Mouse (Mus musculus) erythroblast, embryonic 14.5 days (primary cell): ENCODE measurements around the gene Frmd4a. TPM values are rescaled to one million over a fixed set of nuclear protein-coding genes. Genes with fewer than 3 reads are reported as not detected.

ENCODE experiments used
- H3K27me3 ChIP-seq: 2 replicates; pipeline ENCODE4 v1.6.1; 2012; ENCODE audit warnings: inconsistent platforms; ENCODE audit not compliant: control insufficient read depth
- H3K36me3 ChIP-seq: 2 replicates; pipeline ENCODE4 v1.6.1; 2012; ENCODE audit warnings: mild to moderate bottlenecking, inconsistent platforms; ENCODE audit not compliant: control insufficient read depth
- H3K4me1 ChIP-seq: 2 replicates; pipeline ENCODE4 v1.6.1; 2012; ENCODE audit warnings: inconsistent platforms; ENCODE audit not compliant: control insufficient read depth
- H3K4me3 ChIP-seq: replicated peaks from 2 replicates; pipeline ENCODE3; 2012; ENCODE audit warnings: moderate library complexity, mild to moderate bottlenecking, inconsistent platforms
- H3K9me3 ChIP-seq: 2 replicates; pipeline ENCODE4 v1.6.1; 2012; ENCODE audit warnings: low read length, inconsistent platforms, mixed read lengths; ENCODE audit not compliant: control insufficient read depth
- GATA1 ChIP-seq: IDR thresholded peaks from 2 replicates; pipeline ENCODE4 v1.6.1; 2012; ENCODE audit warnings: low read length, inconsistent platforms, mixed read lengths
- TAL1 ChIP-seq: IDR thresholded peaks from 3 replicates; pipeline ENCODE4 v1.6.1; 2012; ENCODE audit warnings: low read length, inconsistent platforms, mixed read lengths
- polyA plus RNA-seq: library from polyadenylated mRNA; stranded (reverse); fragments of >175 nt; gene quantifications from 2 replicates; pipeline ENCODE4 v1.2.3, GENCODE M21; 2012

Frmd4a gene
- polyA plus RNA-seq, 1 experiment = 5.0 TPM

DNA sequence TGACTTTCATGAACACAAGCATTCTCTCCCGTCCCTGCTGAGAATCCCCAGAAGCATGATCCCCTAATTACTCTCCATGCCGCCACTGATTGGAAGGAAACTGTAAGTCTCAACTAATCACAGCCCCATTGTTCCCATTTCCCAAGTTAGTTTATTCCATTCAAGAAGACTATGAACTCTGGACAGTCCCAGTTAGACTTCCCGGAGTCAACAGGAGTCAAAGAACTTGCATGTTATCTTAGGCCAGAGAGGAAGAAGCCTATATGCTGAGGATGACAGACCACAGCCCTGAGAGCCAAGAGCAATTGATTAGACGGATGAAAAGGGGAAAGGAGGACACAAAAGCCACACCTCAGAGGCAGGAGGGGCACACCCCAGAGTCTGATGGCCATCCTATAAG is 458.5 kb downstream of the Frmd4a start:
- Histone ChIP-seq H3K9me3 (no peaks in the 10 kb centered on the region), H3K27me3 (no peaks in the 10 kb centered on the region), H3K36me3 (no peaks in the 10 kb centered on the region), H3K4me1 (no peaks in the 10 kb centered on the region), H3K4me3 (no peak overlapping the region)
- TF ChIP-seq TAL1 (no peak), GATA1 (no peak)

GRCm38 (mm10) chr2:4476608-4477007 is 459.1 kb downstream of the Frmd4a start:
- Histone ChIP-seq H3K36me3 (no peaks in the 10 kb centered on the region), H3K4me1 (no peaks in the 10 kb centered on the region), H3K9me3 (no peaks in the 10 kb centered on the region), H3K4me3 (no peak overlapping the region), H3K27me3 (no peaks in the 10 kb centered on the region)
- TF ChIP-seq TAL1 (no peak), GATA1 (no peak)

DNA sequence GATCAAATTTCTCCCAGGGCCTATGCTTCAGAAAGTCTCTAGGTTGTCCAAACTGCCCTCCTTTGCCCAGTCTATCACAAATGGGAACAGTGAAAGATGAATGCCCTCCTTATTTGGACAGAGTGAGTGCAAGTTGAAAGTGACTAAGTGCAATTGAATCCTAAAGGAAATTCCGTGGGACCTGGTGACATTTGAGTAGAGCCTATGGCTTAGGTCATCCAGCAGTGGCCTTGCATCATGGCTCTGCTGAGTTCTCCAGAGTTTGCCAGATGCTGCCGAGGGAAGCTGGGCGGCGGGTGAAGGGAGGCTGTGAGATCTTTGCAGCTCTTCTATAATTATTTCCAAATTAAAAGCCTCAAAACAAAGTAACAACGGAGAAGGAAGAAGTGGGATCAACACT is 459.8 kb downstream of the Frmd4a start:
- TF ChIP-seq GATA1 (no peak), TAL1 (no peak)
- H3K9me3 ChIP-seq = no peaks in the 10 kb centered on the region
- H3K36me3 ChIP-seq = no peaks in the 10 kb centered on the region
- H3K4me3 ChIP-seq = no peak overlapping the region
- H3K4me1 ChIP-seq = no peaks in the 10 kb centered on the region
- no peaks in the 10 kb centered on the region for H3K27me3 ChIP-seq

DNA sequence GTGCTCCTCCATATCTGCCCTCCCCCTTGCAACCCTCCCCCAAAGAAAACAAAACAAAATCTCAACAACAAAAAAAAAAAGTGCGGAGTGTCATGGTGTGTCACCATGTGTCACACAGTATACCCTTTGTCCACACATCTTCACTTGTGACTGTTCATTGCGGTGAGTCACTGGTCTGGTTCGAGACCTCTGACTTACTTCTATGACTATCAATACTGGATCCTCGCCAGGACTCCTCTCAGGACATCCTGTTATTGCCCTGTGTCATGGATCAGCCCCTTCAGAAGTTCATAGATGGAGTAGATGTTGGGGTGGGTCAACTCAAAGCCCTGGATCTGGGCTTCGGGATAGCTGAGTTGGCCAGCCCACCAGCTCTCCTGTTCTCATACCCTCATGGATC is 462.7 kb downstream of the Frmd4a start:
- no peaks in the 10 kb centered on the region for H3K36me3 ChIP-seq
- H3K4me3 ChIP-seq = no peak overlapping the region
- H3K9me3 ChIP-seq = no peaks in the 10 kb centered on the region
- TF ChIP-seq GATA1 = no peak
- no peak for TF ChIP-seq TAL1
- no peaks in the 10 kb centered on the region for H3K27me3 ChIP-seq
- H3K4me1 ChIP-seq = no peaks in the 10 kb centered on the region

DNA sequence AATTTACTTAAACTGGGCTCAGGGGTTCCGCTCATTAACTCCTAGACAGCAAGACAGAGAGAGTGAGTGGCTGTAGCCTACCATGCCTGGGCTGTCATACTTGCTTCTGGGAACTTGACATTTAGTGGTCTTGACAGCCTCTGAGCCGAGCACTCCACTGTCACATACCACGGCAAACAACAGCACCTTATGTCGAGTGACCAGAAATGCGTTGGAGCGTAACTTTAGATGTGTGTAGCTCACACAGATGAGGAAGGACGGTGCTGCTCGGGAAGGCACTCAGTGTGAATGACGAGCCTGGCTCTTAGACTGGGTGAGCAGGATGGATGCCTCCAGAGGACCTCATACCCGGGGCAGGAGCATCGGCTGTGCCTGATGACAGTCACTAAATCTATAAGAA is 463.6 kb downstream of the Frmd4a start:
- H3K4me3 ChIP-seq = no peak overlapping the region
- no peaks in the 10 kb centered on the region for H3K36me3 ChIP-seq
- H3K4me1 ChIP-seq = no peaks in the 10 kb centered on the region
- TF ChIP-seq TAL1 (no peak), GATA1 (no peak)
- no peaks in the 10 kb centered on the region for H3K27me3 ChIP-seq
- no peaks in the 10 kb centered on the region for H3K9me3 ChIP-seq

DNA sequence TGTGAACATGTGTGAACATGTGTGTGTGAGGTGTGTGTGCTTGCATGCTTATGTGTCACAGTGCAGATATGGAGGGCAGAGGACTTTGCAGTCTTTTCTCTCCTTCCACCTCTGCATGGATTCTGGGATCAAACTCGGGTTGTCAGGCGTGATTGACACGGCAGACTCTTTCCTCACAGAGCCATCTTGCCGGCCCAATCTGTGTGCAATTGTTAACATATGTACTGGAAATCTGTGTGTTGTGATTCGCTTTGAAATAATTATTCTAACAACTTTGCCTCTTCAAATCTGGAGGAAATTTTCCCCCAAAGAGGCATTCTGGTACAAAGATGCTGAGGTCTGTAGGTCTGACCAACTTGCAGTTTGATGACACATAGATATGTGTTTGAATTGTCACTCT is 468.7 kb downstream of the Frmd4a start:
- Histone ChIP-seq H3K27me3 (no peaks in the 10 kb centered on the region), H3K9me3 (no peaks in the 10 kb centered on the region), H3K4me3 (no peak overlapping the region), H3K36me3 (no peaks in the 10 kb centered on the region), H3K4me1 (no peaks in the 10 kb centered on the region)
- TF ChIP-seq TAL1 (no peak), GATA1 (no peak)

DNA sequence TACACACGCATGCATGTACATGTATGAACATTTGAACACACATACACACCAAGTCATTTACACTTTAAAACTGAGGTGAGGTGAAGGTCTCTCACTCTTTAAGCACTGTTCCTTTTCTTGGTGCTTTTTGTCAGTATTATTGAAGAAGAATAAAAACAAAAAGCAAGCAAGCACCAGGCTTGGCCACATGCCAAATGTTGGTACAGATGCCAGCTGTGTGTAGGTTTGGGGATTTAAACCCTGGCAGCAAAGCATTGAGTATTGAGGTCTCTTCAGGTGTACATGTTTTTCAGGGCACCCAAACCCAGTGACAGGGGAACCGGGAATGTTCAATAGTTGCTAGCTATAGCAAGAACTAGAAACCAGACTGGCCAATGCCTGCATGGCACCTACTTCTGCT is 469.8 kb downstream of the Frmd4a start:
- TF ChIP-seq TAL1 = no peak
- Histone ChIP-seq H3K27me3 (no peaks in the 10 kb centered on the region), H3K9me3 (no peaks in the 10 kb centered on the region), H3K36me3 (no peaks in the 10 kb centered on the region), H3K4me3 (no peak overlapping the region), H3K4me1 (no peaks in the 10 kb centered on the region)

GRCm38 (mm10) chr2:4490845-4491244 is 473.3 kb downstream of the Frmd4a start:
- Histone ChIP-seq H3K4me3 (no peak overlapping the region), H3K36me3 (no peaks in the 10 kb centered on the region)
- no peak for TF ChIP-seq TAL1
- TF ChIP-seq GATA1 = no peak

GRCm38 (mm10) chr2:4492485-4493481 is 475.3 kb downstream of the Frmd4a start:
- peaks cover 15% of the 10 kb centered on the region for H3K4me1 ChIP-seq
- no peak for TF ChIP-seq TAL1
- TF ChIP-seq GATA1 = no peak
- H3K4me3 ChIP-seq = no peak overlapping the region

More at GRCm38 (mm10) chr2:4490845-4491244, 473.3 kb downstream of the Frmd4a start:
- H3K9me3 ChIP-seq = no peaks in the 10 kb centered on the region
- H3K4me1 ChIP-seq = peaks cover 15% of the 10 kb centered on the region
- no peaks in the 10 kb centered on the region for H3K27me3 ChIP-seq

DNA sequence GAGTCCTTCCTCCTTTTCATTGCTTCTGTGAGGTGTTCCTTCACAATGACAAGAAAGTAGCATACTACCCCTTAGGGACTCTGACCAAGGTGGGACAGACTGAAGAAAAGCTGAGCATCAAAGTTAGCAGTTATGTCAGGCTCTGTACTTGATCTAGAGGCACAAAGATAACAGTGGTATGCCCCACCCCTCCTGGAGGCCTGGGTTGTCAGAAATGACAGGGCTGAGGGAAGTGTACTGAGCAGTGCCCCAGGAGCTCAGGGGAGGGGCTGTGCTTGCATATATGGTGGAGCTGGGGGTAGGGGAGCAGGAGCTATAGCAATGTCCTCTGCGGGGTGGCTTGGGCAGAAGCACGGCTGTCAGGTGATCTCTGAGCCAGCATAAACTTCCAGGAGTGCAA is 477.0 kb downstream of the Frmd4a start:
- no peak for TF ChIP-seq TAL1
- no peak for TF ChIP-seq GATA1
- Histone ChIP-seq H3K4me3 (no peak overlapping the region), H3K4me1 (peaks cover 15% of the 10 kb centered on the region), H3K36me3 (no peaks in the 10 kb centered on the region), H3K27me3 (no peaks in the 10 kb centered on the region), H3K9me3 (no peaks in the 10 kb centered on the region)

More at GRCm38 (mm10) chr2:4492485-4493481, 475.3 kb downstream of the Frmd4a start:
- Histone ChIP-seq H3K27me3 (no peaks in the 10 kb centered on the region), H3K36me3 (no peaks in the 10 kb centered on the region), H3K9me3 (no peaks in the 10 kb centered on the region)
